Mouse (Mus musculus) neural tube, embryonic 13.5 days (tissue): ENCODE measurements around the gene Gpr146. TPM values are rescaled to one million over a fixed set of nuclear protein-coding genes. Genes with fewer than 3 reads are reported as not detected.

Experiments
- ATAC-seq: fragments of 200-750 bp; cut with Nextera tagmentation; 2 replicates; pipeline ENCODE4 v1.8.0; 2017; ENCODE audit warnings: low read depth, mild to moderate bottlenecking, moderate TSS enrichment, moderate library complexity
- H3K27ac ChIP-seq: fragments of 300-500 bp; sonication (generic); replicated peaks from 2 replicates; pipeline ENCODE4 v1.5.1; 2015; ENCODE audit warnings: moderate library complexity, mild to moderate bottlenecking, inconsistent platforms
- H3K27me3 ChIP-seq: fragments of 300-500 bp; sonication (generic); 2 replicates; pipeline ENCODE4 v1.6.1; 2015; ENCODE audit warnings: mild to moderate bottlenecking, inconsistent platforms
- H3K36me3 ChIP-seq: fragments of 300-500 bp; sonication (generic); 2 replicates; pipeline ENCODE4 v1.6.1; 2015; ENCODE audit warnings: mild to moderate bottlenecking, inconsistent platforms
- H3K4me1 ChIP-seq: fragments of 300-500 bp; sonication (generic); replicated peaks from 2 replicates; pipeline ENCODE4 v1.6.1; 2015; ENCODE audit warnings: inconsistent platforms
- H3K4me2 ChIP-seq: fragments of 300-500 bp; sonication (generic); 2 replicates; pipeline ENCODE4 v1.6.1; 2015; ENCODE audit warnings: inconsistent platforms, mild to moderate bottlenecking, moderate library complexity
- H3K4me3 ChIP-seq: fragments of 300-500 bp; sonication (generic); 2 replicates; pipeline ENCODE4 v1.5.1; 2015; ENCODE audit warnings: mild to moderate bottlenecking, inconsistent platforms
- H3K9ac ChIP-seq: fragments of 300-500 bp; sonication (generic); 2 replicates; pipeline ENCODE4 v1.6.1; 2015; ENCODE audit warnings: moderate library complexity, mild to moderate bottlenecking, inconsistent platforms
- H3K9me3 ChIP-seq: fragments of 300-500 bp; sonication (generic); 2 replicates; pipeline ENCODE4 v1.6.1; 2016; ENCODE audit warnings: inconsistent platforms
- WGBS: fragments of 180-500 bp; shearing (Covaris S2); methylation state at CpG from one replicate; pipeline ENCODE4 v1.1.7; 2015; 5-methylcytosine and 5-hydroxymethylcytosine counted together
- polyA plus RNA-seq: library from polyadenylated mRNA; unstranded; fragments of >200 nt; fragmentation: Nextera tagmentation; extraction: Ambion mirVana; gene quantifications from 2 replicates; pipeline ENCODE4 v1.2.1, GENCODE M21; 2015

Gene Gpr146
- polyA plus RNA-seq, 1 experiment from 2014 or later, result 1.8 TPM

DNA sequence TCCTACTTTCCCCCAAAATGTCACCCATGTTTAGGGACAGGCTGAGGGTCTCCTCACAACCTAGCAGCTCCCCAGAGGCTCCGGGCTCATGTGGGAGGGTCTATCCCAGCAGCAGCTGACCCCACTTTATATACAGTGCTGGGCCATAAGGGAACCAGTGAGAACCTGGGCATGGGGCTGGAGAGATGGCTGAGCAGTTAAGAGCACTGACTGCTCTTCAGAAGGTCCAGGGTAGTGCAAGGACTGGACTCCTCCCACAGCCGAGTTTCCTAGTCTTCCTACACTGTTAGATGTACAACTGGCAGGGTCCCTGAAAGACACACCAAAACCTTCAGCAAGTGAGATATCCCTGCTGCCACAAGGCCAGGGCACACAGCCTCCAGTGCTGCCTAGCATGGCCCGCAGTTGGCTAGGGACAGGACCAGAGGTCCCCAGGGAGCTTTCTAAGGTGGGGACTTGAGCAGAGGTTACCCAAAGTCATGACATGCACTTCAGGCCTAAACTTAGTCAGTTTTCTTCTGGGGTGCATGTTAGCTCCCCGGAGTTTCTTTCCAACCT lies 19.9 kb downstream of the Gpr146 start:
- Histone ChIP-seq H3K27me3 (no peaks in the 10 kb centered on the region), H3K4me2 (no peak overlapping the region), H3K9ac (no peak overlapping the region), H3K27ac (no peak overlapping the region), H3K4me1 (peaks cover 10% of the 10 kb centered on the region), H3K36me3 (no peaks in the 10 kb centered on the region), H3K9me3 (no peaks in the 10 kb centered on the region), H3K4me3 (no peak overlapping the region)
- ATAC-seq, result no peak
- 86% methylated on average over 4 of the region's 4 CpGs for WGBS

DNA sequence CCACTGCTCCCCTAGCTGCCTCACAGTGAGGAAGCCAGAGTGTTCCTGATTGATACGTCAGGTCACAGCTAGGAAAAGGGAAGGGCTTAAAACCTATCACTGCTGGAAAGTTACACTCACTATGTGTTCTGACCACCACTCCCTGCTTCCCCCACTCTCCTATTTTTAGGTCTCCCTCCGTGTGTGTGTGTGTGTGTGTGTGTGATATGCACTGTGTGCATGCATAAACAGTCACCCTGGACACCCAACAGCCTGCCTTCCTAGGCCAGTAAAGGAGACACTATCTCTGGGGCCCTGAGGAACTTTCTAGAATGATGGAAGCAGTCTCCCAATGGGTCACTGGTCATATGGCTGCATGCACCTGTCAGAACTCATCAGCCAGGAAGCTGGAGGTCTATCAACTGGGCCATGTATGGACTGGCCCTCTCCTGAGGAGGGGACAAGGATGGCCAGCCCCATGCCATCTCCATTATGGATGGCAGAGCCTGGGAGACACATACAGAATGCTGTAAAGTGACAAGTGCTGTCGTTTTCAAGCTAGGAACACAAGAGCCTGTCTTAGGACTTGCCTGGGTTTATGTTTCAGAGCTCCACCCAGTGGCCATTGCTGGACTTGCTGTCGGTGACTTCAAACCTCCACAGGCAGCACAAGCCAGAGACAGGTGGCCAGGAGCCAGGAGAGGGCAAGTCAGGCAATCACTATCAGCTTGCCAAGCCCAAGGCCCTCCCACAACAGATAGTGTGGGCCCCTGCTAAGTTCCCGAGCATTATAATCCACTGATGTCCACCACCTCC lies 20.7 kb downstream of the Gpr146 start:
- peak; percentile 88 for ATAC-seq
- H3K27me3 ChIP-seq, result no peaks in the 10 kb centered on the region

DNA sequence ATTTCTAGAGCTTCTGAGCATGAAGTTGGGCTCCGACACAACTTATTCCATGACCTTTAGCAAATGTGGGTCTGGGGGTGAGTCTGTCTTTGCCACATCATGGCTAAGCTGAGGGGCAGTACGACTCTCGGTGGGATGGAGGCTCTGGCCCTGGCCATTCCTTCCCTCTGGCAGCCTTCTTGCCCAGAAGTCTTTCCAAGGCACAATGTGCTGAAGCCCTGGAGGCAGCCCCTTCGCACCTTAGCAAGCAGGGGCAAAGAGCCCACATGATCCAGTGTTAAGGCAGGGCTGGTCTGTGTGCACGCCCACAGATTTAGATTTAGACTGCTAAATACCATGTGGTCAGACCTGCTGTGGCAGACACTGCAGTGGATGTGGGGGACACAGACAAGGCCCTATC lies 21.3 kb downstream of the Gpr146 start:
- Histone ChIP-seq H3K27ac (no peak overlapping the region), H3K36me3 (no peaks in the 10 kb centered on the region), H3K9ac (no peak overlapping the region), H3K4me1 (peaks cover 10% of the 10 kb centered on the region), H3K4me2 (no peak overlapping the region), H3K9me3 (no peaks in the 10 kb centered on the region), H3K27me3 (no peaks in the 10 kb centered on the region), H3K4me3 (no peak overlapping the region)
- 81% methylated on average over 5 of the region's 5 CpGs for WGBS
- ATAC-seq, result no peak

More for the DNA sequence above, 20.7 kb downstream of the Gpr146 start:
- H3K4me1 ChIP-seq, result peaks cover 10% of the 10 kb centered on the region
- H3K4me2 ChIP-seq, result no peak overlapping the region
- H3K9me3 ChIP-seq, result no peaks in the 10 kb centered on the region
- WGBS, result 42% methylated on average over 5 of the region's 5 CpGs
- no peak overlapping the region for H3K27ac ChIP-seq
- H3K9ac ChIP-seq, result no peak overlapping the region
- H3K4me3 ChIP-seq, result no peak overlapping the region
- H3K36me3 ChIP-seq, result no peaks in the 10 kb centered on the region

DNA sequence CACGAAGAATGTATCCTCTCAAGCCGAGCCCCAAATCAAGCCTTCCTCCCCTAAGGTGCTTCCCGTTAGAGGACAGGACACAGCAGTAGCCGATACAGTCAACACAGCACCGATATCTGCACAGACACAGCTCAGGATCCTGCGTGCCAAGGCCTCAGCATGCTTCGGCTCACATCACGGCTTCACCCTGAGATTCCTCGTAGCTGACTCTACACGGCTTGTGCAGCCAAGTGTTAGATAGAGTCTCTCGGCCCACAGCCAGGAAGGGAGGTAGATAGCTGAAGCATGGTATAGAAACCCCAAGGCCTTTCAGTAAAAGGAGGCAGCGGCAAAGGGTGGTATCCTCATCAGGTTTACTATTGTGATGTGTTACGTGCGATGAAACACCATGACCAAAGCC lies 22.5 kb downstream of the Gpr146 start:
- WGBS, result 87% methylated on average over 14 of the region's 14 CpGs
- Histone ChIP-seq H3K4me3 (no peak overlapping the region), H3K4me2 (no peak overlapping the region), H3K4me1 (peaks cover 18% of the 10 kb centered on the region), H3K9me3 (no peaks in the 10 kb centered on the region), H3K36me3 (no peaks in the 10 kb centered on the region), H3K27ac (no peak overlapping the region), H3K27me3 (no peaks in the 10 kb centered on the region), H3K9ac (no peak overlapping the region)
- no peak for ATAC-seq

DNA sequence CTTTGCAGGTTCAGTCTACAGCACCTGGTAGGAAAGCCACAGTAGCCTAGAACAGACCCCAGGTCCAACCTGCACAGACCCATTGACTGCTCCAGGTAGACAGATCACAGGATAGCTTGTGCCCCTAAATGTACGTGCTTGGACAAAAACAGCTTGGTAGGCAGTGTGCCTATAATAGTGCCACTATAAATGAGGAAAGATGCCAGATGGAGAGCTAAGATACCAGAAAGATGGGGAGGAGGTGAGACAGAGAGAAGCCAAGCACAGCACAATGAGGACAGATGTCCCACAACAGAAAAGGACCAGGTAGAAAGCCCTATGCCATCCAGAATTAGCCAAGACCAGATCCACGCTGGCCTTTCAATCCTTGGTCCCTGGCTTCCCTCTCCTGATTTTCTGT lies 24.6 kb downstream of the Gpr146 start:
- Histone ChIP-seq H3K9ac (no peak overlapping the region), H3K36me3 (no peaks in the 10 kb centered on the region), H3K4me3 (no peak overlapping the region), H3K4me2 (no peak overlapping the region), H3K4me1 (peaks cover 37% of the 10 kb centered on the region), H3K27ac (no peak overlapping the region), H3K9me3 (no peaks in the 10 kb centered on the region), H3K27me3 (no peaks in the 10 kb centered on the region)
- WGBS, result 92% methylated on average over 2 of the region's 2 CpGs
- ATAC-seq, result no peak

DNA sequence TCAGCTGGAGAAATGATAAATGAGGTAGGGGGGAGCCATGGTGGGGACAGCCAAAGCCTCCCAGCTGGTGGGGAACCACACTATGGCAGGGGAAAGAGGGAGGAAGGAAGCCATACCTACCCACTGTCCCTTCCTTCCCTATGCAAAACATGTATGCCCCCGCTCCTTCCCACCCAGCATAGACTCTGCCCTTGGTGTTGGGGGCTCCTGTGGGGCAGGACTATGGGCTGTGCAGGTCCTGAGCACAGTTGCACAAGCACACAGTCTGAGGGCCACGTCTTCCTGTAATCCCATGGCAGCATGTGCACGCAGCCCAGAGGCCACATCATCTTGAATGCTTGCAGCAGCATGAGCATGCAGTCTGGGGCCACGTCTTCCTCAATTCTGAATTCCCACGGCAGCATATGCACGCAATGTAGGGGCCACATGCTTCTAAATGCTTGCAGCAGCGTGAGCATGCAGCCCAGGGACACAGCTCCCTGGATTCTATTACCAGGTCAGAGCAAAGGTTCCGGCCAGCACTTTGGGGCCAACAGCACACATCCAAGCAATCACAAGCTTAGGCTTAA lies 26.3 kb downstream of the Gpr146 start:
- no peaks in the 10 kb centered on the region for H3K9me3 ChIP-seq
- 90% methylated on average over 8 of the region's 8 CpGs for WGBS
- H3K27ac ChIP-seq, result 0 out of 2 replicates have a peak overlapping the region, but pooled peaks have one; percentile 13
- no peak overlapping the region for H3K4me2 ChIP-seq
- ATAC-seq, result no peak
- H3K4me3 ChIP-seq, result no peak overlapping the region
- no peak overlapping the region for H3K9ac ChIP-seq
- H3K36me3 ChIP-seq, result no peaks in the 10 kb centered on the region
- no peaks in the 10 kb centered on the region for H3K27me3 ChIP-seq
- H3K4me1 ChIP-seq, result peaks cover 42% of the 10 kb centered on the region

DNA sequence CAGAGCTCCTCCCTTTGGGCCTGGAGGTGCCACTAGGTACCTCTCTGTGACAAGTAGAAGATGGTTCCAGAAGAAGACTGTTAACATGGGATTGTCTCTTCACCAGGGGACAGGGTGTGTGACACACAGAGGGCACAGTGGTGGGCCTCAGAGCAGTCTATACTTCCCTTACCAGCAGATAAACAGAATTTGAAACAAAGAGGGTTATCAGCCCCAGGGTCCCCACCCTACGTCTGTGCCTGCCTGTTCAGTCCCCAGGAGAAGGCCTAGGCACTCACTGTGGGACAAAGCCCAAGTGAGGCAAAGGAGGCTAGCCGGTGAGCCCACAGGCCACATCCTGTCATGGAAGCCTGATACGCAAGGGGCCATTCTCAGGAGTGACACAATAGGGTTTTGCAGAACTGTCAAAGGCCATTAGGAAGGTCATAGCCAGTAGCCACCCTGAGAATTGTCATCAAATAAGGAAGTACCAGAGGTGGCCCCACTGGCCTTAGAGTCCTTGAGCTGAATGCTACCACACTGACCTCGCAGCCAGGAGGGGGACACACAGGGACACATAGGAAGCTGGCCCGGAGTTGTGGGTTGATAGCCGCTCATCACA lies 27.4 kb downstream of the Gpr146 start, which contains the start of gene C130050O18Rik:
C130050O18Rik (plus strand) TSS at position 480 of the 601 bp plus-strand sequence.
- no peak for ATAC-seq
- peak within 1 kb of the TSS; percentile 70 for H3K27ac ChIP-seq
- no peak within 1 kb of the TSS for H3K4me2 ChIP-seq
- no peaks in the 10 kb centered on the region for H3K27me3 ChIP-seq
- H3K4me1 ChIP-seq, result peaks cover 46% of the 10 kb centered on the region
- H3K9me3 ChIP-seq, result no peaks in the 10 kb centered on the region
- H3K9ac ChIP-seq, result no peak within 1 kb of the TSS
- 69% methylated on average over 6 of the region's 6 CpGs for whole genome bisulfite sequencing
- no peak within 1 kb of the TSS for H3K4me3 ChIP-seq
- no peaks in the 10 kb centered on the region for H3K36me3 ChIP-seq

DNA sequence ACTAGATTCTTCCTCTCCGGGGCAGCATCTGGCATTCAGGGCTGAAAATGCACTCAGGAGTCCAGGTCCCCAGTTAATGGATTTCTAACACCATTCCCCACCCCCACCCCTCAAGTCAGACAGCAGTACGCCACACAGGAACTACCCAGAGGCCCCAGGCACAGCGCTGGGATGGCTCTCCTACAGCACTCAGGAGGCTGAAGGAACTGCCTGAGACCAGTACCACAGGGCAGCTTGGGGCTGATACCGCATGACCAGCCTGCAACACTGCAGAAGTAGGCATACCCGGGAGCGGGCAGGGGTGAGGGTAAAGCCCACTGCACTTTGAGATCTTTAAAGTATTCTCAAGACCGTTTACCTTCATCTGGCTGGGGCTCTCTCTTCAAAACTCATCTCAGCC lies 28.0 kb downstream of the Gpr146 start:
- Histone ChIP-seq H3K9me3 (no peaks in the 10 kb centered on the region), H3K27ac (peak overlapping the region; percentile 70), H3K36me3 (no peaks in the 10 kb centered on the region), H3K4me1 (peaks cover 46% of the 10 kb centered on the region), H3K27me3 (no peaks in the 10 kb centered on the region), H3K4me3 (no peak overlapping the region), H3K9ac (no peak overlapping the region), H3K4me2 (no peak overlapping the region)
- 68% methylated on average over 7 of the region's 7 CpGs for WGBS
- no peak for ATAC-seq

DNA sequence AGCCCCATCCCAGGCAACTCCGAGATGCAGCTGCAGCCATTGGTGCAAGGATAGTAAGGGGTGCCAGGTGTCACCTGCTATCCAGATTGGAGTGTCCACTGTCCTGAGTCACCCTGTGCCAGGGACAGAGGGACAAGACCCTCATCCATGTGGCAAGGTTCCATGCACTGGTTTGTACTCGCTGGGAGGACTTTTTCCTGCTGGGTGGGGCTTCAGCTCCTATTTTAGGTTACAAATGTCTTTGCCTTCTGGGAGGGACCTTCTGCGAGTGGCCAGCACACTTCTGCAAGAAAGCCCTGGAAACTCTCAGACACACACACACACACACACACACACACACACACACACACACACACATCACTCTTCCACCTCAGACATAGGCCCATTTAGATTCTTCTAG lies 28.5 kb downstream of the Gpr146 start:
- no peak overlapping the region for H3K9ac ChIP-seq
- ATAC-seq, result no peak
- no peaks in the 10 kb centered on the region for H3K9me3 ChIP-seq
- peak overlapping the region; percentile 70 for H3K27ac ChIP-seq
- H3K4me1 ChIP-seq, result peaks cover 46% of the 10 kb centered on the region
- no peak overlapping the region for H3K4me3 ChIP-seq
- no peaks in the 10 kb centered on the region for H3K27me3 ChIP-seq
- no peaks in the 10 kb centered on the region for H3K36me3 ChIP-seq
- no peak overlapping the region for H3K4me2 ChIP-seq
- WGBS, result 69% methylated on average over 3 of the region's 3 CpGs

DNA sequence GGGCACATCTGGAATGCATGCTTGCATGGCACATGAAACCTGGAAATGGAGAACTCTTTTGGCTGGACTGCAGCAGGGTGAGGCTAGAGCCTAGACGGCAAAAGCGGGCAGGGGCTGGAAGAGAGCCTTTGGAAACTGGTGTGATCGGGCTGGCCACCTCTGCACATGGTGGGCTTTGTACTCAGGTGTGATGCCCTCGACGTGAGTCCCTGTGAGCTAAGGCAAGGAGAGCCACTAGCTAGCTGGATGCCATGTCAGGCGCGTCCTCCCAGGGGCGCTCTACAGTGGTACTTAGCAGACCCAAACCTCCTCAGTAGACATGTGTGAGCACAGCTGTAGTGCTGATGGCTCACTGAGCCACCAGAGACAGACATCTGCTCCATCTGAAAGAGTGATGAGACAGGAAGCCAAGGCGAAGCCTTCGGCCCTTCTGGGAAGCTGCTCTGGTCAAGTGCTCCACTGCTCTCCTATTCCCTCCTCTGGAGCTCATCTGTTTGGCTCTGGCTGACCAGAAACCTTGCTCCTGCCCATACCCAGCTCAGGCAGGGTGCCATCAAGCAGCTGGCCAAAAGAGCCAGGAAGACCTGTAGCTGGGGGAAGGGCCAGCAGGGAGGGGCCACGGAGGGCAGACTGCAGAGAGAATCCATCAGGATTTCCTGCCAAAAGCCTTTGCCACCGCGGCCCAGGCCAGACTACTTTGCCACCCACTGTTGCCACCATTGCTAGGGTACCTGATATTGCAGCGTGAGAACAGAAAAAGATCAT lies 29.8 kb downstream of the Gpr146 start:
- H3K9me3 ChIP-seq, result no peaks in the 10 kb centered on the region
- H3K4me2 ChIP-seq, result no peak overlapping the region
- H3K27ac ChIP-seq, result peak overlapping the region; percentile 28; the same call in 1 of the 2 replicates
- H3K4me3 ChIP-seq, result no peak overlapping the region
- ATAC-seq, result no peak
- H3K4me1 ChIP-seq, result peaks cover 55% of the 10 kb centered on the region
- 88% methylated on average over 14 of the region's 14 CpGs for WGBS
- no peaks in the 10 kb centered on the region for H3K36me3 ChIP-seq
- no peak overlapping the region for H3K9ac ChIP-seq
- H3K27me3 ChIP-seq, result no peaks in the 10 kb centered on the region

DNA sequence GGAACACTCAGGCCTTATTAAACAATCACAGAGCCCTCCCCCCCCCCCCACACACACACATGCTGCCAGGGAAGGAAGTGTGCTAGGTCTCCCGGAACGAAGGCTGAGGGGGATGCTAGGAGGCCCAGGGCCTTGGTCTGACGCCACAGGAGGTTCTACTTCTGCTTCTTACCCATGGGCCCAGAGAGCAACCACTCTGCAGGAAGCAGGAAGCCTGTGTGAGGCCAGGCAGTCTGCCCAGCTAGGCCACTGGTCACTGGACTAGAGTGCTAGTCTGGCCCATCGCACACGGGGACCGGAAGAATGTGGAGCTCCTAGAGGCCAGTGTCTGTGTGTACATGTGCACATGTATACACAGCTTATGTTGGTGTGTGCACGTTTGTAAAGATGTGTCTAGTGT lies 31.0 kb downstream of the Gpr146 start:
- H3K4me2 ChIP-seq, result no peak overlapping the region
- no peak for ATAC-seq
- H3K27me3 ChIP-seq, result no peaks in the 10 kb centered on the region
- H3K36me3 ChIP-seq, result no peaks in the 10 kb centered on the region
- H3K4me3 ChIP-seq, result no peak overlapping the region
- 86% methylated on average over 7 of the region's 7 CpGs for WGBS
- peaks cover 61% of the 10 kb centered on the region for H3K4me1 ChIP-seq
- no peaks in the 10 kb centered on the region for H3K9me3 ChIP-seq
- H3K9ac ChIP-seq, result no peak overlapping the region
- peak overlapping the region; percentile 24; the same call in 1 of the 2 replicates for H3K27ac ChIP-seq
